8 mouse cellular contexts compared by ENCODE assay signal in genomic region chr11:3773782-3774462, GRCm38 (mm10).
DNase-seq lines count a peak whose midpoint lies in the region; ATAC-seq lines count a peak whose summit lies in the region.

No protein-coding gene starts in this region.

- ATAC-seq in stomach, embryonic 16.5 days (ENCODE audit: insufficient read depth, low FRiP score), result no peak

- no peak overlapping the region for H3K9ac ChIP-seq in stomach, embryonic 16.5 days (ENCODE audit: low read length)

- WGBS in limb, embryonic 10.5 days, result 49% methylated on average over 6 of the region's 6 CpGs
- WGBS in stomach, embryonic 16.5 days, result 45% methylated on average over 6 of the region's 6 CpGs

- peak; percentile 29 for DNase-seq in embryo, embryonic 10 days (ENCODE audit: low spot score)
- DNase-seq in embryo, embryonic 9.5 days (ENCODE audit: extremely low spot score), result no peak
- peak; percentile 13 for DNase-seq in right cerebral cortex, postnatal 4 days
- DNase-seq in right cerebral cortex, postnatal 25 days, result no peak
- no peak for DNase-seq in limb, embryonic 10.5 days (ENCODE audit: low spot score)
- no peak for DNase-seq in layer of hippocampus, postnatal 36 days
- no peak for DNase-seq in kidney, postnatal 10 days

- no peak overlapping the region for H3K27ac ChIP-seq in limb, embryonic 10.5 days
- H3K27ac ChIP-seq in stomach, embryonic 16.5 days (ENCODE audit: low read length), result no peak overlapping the region

- H3K27me3 ChIP-seq in limb, embryonic 10.5 days (ENCODE audit: low read depth, poor library complexity, severe bottlenecking), result peaks cover 54% of the 10 kb centered on the region
- H3K27me3 ChIP-seq in stomach, embryonic 16.5 days (ENCODE audit: control insufficient read depth, insufficient read depth, low read length), result peaks cover 36% of the 10 kb centered on the region

- no peaks in the 10 kb centered on the region for H3K36me3 ChIP-seq in limb, embryonic 10.5 days
- H3K36me3 ChIP-seq in stomach, embryonic 16.5 days (ENCODE audit: control insufficient read depth, insufficient read depth, low read length), result no peaks in the 10 kb centered on the region

- H3K4me2 ChIP-seq in stomach, embryonic 16.5 days (ENCODE audit: low read depth, low read length), result peak overlapping the region; percentile 44; the same call in 1 of the 2 replicates

- H3K4me1 ChIP-seq in limb, embryonic 10.5 days, result peaks cover 9% of the 10 kb centered on the region
- peaks cover 7% of the 10 kb centered on the region; the same call in 1 of the 2 replicates for H3K4me1 ChIP-seq in stomach, embryonic 16.5 days (ENCODE audit: control insufficient read depth, insufficient read depth, low read length)

- H3K9me3 ChIP-seq in limb, embryonic 10.5 days (replicated peaks), result no peaks in the 10 kb centered on the region
- H3K9me3 ChIP-seq in stomach, embryonic 16.5 days (replicated peaks; ENCODE audit: control insufficient read depth, low read length), result no peaks in the 10 kb centered on the region

- peak overlapping the region; percentile 42 for H3K4me3 ChIP-seq in limb, embryonic 10.5 days
- H3K4me3 ChIP-seq in stomach, embryonic 16.5 days (replicated peaks; ENCODE audit: low read length), result peak overlapping the region; percentile 29; the same call in 1 of the 2 replicates

Comparison
In these comparisons a context has a peak if more than half of its experiments do, and no peak if none do; other contexts are left out.
1. DNase-seq: peak in embryo, embryonic 10 days (single experiment) and right cerebral cortex, postnatal 4 days (single experiment); none in embryo, embryonic 9.5 days (single experiment), right cerebral cortex, postnatal 25 days (single experiment), limb, embryonic 10.5 days (single experiment), layer of hippocampus, postnatal 36 days (0 of 2) and kidney, postnatal 10 days (single experiment).